Mouse (Mus musculus): ENCODE data around the gene Il12rb1.

DNA sequence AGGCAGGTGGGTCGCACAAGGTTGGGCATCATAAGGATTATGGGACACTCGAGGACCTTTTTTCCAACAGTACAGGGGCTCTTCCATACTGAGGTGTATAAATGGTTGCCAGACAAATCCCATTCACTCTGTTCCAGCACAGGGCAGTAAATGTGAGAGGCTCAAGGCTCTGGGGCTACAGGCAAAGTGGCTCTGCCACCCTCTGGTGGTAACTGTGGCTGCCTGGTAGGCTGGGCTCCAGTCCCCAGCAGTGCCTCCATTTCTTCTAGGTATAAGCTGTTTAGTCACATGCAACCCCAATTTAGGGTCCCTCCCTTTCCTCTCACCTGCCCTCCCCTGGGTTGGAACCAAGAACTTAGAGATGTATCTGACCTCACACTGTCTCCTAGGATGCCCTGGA, 12.9 kb upstream of the Il12rb1 start:
- TF ChIP-seq CTCF (IDR thresholded peaks at IDR 0.05; ENCODE audit: borderline replicate concordance, extremely low read depth, insufficient read depth, insufficient read length) (peak; percentile 10; the same call in 1 of the 2 replicates), POLR2A (IDR thresholded peaks at IDR 0.05; ENCODE audit: borderline replicate concordance, extremely low read depth, insufficient read depth, insufficient read length, poor library complexity, severe bottlenecking) (no peak)

All from brain, embryonic 14.5 days (tissue).